Mouse (Mus musculus): Measurements from ENCODE around the gene Gcgr.

GRCm38 (mm10) chr11:120501701-120502100 lies 28.8 kb upstream of the Gcgr start:
- TF ChIP-seq MAFK (IDR thresholded peaks at IDR 0.05; ENCODE audit: insufficient read depth, low read depth, low read length): no peak
- TF ChIP-seq CHD2 (IDR thresholded peaks at IDR 0.05; ENCODE audit: low read depth, low read length): no peak
- no peak for TF ChIP-seq HCFC1 (IDR thresholded peaks at IDR 0.05; ENCODE audit: borderline replicate concordance, insufficient read depth, low read length)
- TF ChIP-seq ZC3H11A (IDR thresholded peaks at IDR 0.05; ENCODE audit: borderline replicate concordance, low read depth, low read length): no peak
